Mouse (Mus musculus) liver, adult 2 months (tissue): ENCODE measurements around the gene Morn1.

ENCODE experiments used
- CTCF ChIP-seq: fragments of 200-500 bp; IDR thresholded peaks from 2 replicates; pipeline ENCODE4 v1.5.1; 2011; ENCODE audit warnings: low read depth, low read length, control low read depth
- POLR2A ChIP-seq: fragments of 200-500 bp; IDR thresholded peaks from 2 replicates; pipeline ENCODE4 v1.6.1; 2011; ENCODE audit warnings: low read length, control low read depth; ENCODE audit not compliant: insufficient read depth; ENCODE audit errors: extremely low read depth

- TF ChIP-seq POLR2A (no peak), CTCF (no peak)
Observed at GRCm38 (mm10) chr4:155118278-155118677, 31.9 kb downstream of the Morn1 start.
